ENCODE assay signal across 7 mouse cellular contexts in the genomic region with DNA sequence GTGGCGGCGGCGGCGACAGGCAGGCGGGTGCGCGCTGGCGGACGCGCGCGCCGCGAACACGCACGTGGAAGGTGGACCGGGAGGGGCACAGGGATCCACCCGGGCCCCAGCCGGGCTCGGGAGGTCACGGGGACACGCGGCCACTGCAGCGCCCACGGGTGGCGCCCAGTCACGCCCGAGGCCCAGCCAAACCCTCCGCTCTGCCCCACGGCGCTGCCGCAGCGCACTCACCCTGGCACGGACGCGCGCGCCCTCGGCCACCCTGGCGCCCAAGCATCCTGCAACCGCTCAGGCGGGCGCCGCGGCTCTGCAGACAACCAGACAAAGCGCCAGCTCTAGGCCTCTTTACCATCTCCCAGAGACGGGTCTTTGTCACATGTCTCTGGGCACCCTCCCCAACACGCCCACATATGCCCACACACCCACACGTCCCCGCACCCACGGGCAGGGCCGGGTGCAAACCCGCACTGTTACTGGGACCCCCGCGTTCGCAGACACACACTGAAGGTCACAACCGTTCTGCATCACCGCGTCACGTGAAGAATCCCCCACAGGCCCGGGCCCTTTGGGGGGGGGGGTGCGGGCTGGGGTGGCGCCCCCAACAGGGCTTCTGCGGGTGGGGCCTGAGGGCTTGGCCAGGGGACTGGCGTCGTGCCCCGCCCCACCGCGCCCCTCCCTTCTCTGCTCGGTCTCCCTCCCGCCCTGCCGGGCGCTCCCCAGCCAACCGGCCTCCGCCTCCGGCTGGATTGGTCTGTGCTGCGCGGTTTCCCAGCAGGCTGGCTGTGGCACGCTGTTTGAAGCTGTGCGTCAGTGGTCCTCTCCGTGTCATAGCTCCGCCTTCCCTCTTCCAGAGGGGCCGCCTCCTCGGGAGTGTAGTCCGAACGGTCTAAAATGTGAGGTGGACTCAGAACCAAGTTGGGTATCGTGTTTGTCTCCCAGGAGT. TPM values are rescaled to one million over a fixed set of nuclear protein-coding genes. Genes with fewer than 3 reads are reported as not detected.
DNase-seq lines count a peak whose midpoint lies in the region; ATAC-seq and TF ChIP-seq lines count a peak whose summit lies in the region.

Lrfn4 (minus strand) TSS at position 517 of the 943 bp plus-strand sequence.

- H3K4me2 ChIP-seq in embryonic facial prominence, embryonic 11.5 days (ENCODE audit: low read depth, low read length), result peak within 1 kb of the TSS; percentile 84
- peak within 1 kb of the TSS; percentile 98 for H3K4me2 ChIP-seq in intestine, postnatal 0 days (replicated peaks; ENCODE audit: low read depth)

- H3K4me1 ChIP-seq in embryonic facial prominence, embryonic 11.5 days (ENCODE audit: control insufficient read depth, insufficient read depth, low read length), result peaks cover 5% of the 10 kb centered on the region; the same call in 1 of the 2 replicates
- no peaks in the 10 kb centered on the region; the same call in 1 of the 2 replicates for H3K4me1 ChIP-seq in intestine, postnatal 0 days (replicated peaks; ENCODE audit: control insufficient read depth, insufficient read depth, low read length)
- peaks cover 56% of the 10 kb centered on the region for H3K4me1 ChIP-seq in midbrain, embryonic 10.5 days
- peaks cover 2% of the 10 kb centered on the region for H3K4me1 ChIP-seq in spleen, adult 2 months (ENCODE audit: control insufficient read depth, insufficient read depth, insufficient read length)

- H3K9me3 ChIP-seq in embryonic facial prominence, embryonic 11.5 days (replicated peaks; ENCODE audit: control insufficient read depth, low read length), result no peaks in the 10 kb centered on the region
- H3K9me3 ChIP-seq in intestine, postnatal 0 days (ENCODE audit: control insufficient read depth), result no peaks in the 10 kb centered on the region
- H3K9me3 ChIP-seq in midbrain, embryonic 10.5 days (replicated peaks), result no peaks in the 10 kb centered on the region

- intact Hi-C loops in left cerebral cortex, postnatal 36 days (cut with DNase I), result loop anchor here (1.0 kb wide), 1 partner anchor 105 kb away; the partner anchor contains the start of gene Pcx

- peak; percentile 33; the same call in 1 of the 2 replicates for TF ChIP-seq CTCF in intestine, postnatal 0 days (IDR thresholded peaks at IDR 0.05; ENCODE audit: low read depth)
- TF ChIP-seq CTCF in spleen, adult 2 months (IDR thresholded peaks at IDR 0.05; ENCODE audit: extremely low read depth, insufficient read depth, insufficient read length, insufficient replicate concordance), result no peak

- peak; percentile 94 for ATAC-seq in embryonic facial prominence, embryonic 11.5 days (replicated peaks; ENCODE audit: insufficient number of reproducible peaks, low FRiP score, low TSS enrichment, low read depth)
- ATAC-seq in granulocyte monocyte progenitor cell, adult 5-6 weeks (replicated peaks; ENCODE audit: poor library complexity, severe bottlenecking), result peak; percentile 83
- peak; percentile 80 for ATAC-seq in intestine, postnatal 0 days

- H3K9ac ChIP-seq in embryonic facial prominence, embryonic 11.5 days (replicated peaks; ENCODE audit: low read length), result peak within 1 kb of the TSS; percentile 97
- peak within 1 kb of the TSS; percentile 69 for H3K9ac ChIP-seq in intestine, postnatal 0 days (ENCODE audit: low read depth, low read length)

- peak; percentile 93 for DNase-seq in adrenal gland, postnatal 14 days
- peak; percentile 95 for DNase-seq in embryonic facial prominence, embryonic 11.5 days (ENCODE audit: low spot score)
- peak; percentile 89 to 93 for DNase-seq in left cerebral cortex, postnatal 36 days (ENCODE audit: low spot score in 2 of 2)
- DNase-seq in midbrain, embryonic 10.5 days (ENCODE audit: low spot score), result peak; percentile 94
- DNase-seq in spleen, adult 2 months (ENCODE audit: low read depth in 1 of 2, low spot score in 2 of 2), result no peak

- H3K27me3 ChIP-seq in embryonic facial prominence, embryonic 11.5 days (ENCODE audit: control insufficient read depth, insufficient read depth, low read length), result no peaks in the 10 kb centered on the region
- H3K27me3 ChIP-seq in intestine, postnatal 0 days (replicated peaks; ENCODE audit: control insufficient read depth, insufficient read depth, low read length), result no peaks in the 10 kb centered on the region
- H3K27me3 ChIP-seq in midbrain, embryonic 10.5 days (ENCODE audit: low read depth, poor library complexity, severe bottlenecking), result peaks cover 18% of the 10 kb centered on the region
- no peaks in the 10 kb centered on the region for H3K27me3 ChIP-seq in spleen, adult 2 months (ENCODE audit: control insufficient read depth, insufficient read depth, low read length)

- peak within 1 kb of the TSS; percentile 85 for H3K27ac ChIP-seq in embryonic facial prominence, embryonic 11.5 days (replicated peaks; ENCODE audit: low read depth, low read length)
- peak within 1 kb of the TSS; percentile 75 for H3K27ac ChIP-seq in intestine, postnatal 0 days (ENCODE audit: low read depth, low read length)
- H3K27ac ChIP-seq in midbrain, embryonic 10.5 days (replicated peaks), result peak within 1 kb of the TSS; percentile 98
- H3K27ac ChIP-seq in spleen, adult 2 months (ENCODE audit: insufficient read depth, low read length), result no peak within 1 kb of the TSS

- peak within 1 kb of the TSS; percentile 91 for H3K4me3 ChIP-seq in embryonic facial prominence, embryonic 11.5 days (ENCODE audit: low read depth, low read length)
- peak within 1 kb of the TSS; percentile 79 for H3K4me3 ChIP-seq in intestine, postnatal 0 days (ENCODE audit: low read depth, low read length)
- H3K4me3 ChIP-seq in midbrain, embryonic 10.5 days, result peak within 1 kb of the TSS; percentile 95
- H3K4me3 ChIP-seq in spleen, adult 2 months (ENCODE audit: extremely low read depth, insufficient read depth, insufficient read length), result peak within 1 kb of the TSS; percentile 55

- H3K36me3 ChIP-seq in embryonic facial prominence, embryonic 11.5 days (replicated peaks; ENCODE audit: control insufficient read depth, insufficient read depth, low read depth, low read length), result peaks cover 2% of the 10 kb centered on the region
- peaks cover 25% of the 10 kb centered on the region; the same call in 1 of the 2 replicates for H3K36me3 ChIP-seq in intestine, postnatal 0 days (ENCODE audit: control insufficient read depth, insufficient read depth)
- H3K36me3 ChIP-seq in midbrain, embryonic 10.5 days, result peaks cover 38% of the 10 kb centered on the region
- H3K36me3 ChIP-seq in spleen, adult 2 months (ENCODE audit: control insufficient read depth, insufficient read depth, low read length), result no peaks in the 10 kb centered on the region

- WGBS in embryonic facial prominence, embryonic 11.5 days, result under 1% methylated on average over 60 of the region's 87 CpGs
- WGBS in intestine, postnatal 0 days, result under 1% methylated on average over 58 of the region's 87 CpGs
- under 1% methylated on average over 86 of the region's 87 CpGs for WGBS in midbrain, embryonic 10.5 days
- WGBS in spleen, adult 2 months, result under 1% methylated on average over 72 of the region's 87 CpGs

- TF ChIP-seq POLR2A in spleen, adult 2 months (IDR thresholded peaks at IDR 0.05; ENCODE audit: low read depth, low read length), result no peak

RNA-seq across cellular contexts. Expression of gene Lrfn4, which starts in this region (rescaled TPM):
- 6.1 and 7.6 TPM in 2 replicates for total RNA-seq in adrenal gland, postnatal 14 days (2021)
- polyA plus RNA-seq in embryonic facial prominence, embryonic 11.5 days (2014; fragmentation: Nextera tagmentation; extraction: Ambion mirVana), result 8.6 and 9.5 TPM in 2 replicates
- total RNA-seq in granulocyte monocyte progenitor cell, adult 5-6 weeks (2014; fragmentation: Nextera tagmentation), result 2.6 and 3.5 TPM in 2 replicates
- 1.8 and 3.7 TPM in 2 replicates for total RNA-seq in granulocyte monocyte progenitor cell, adult 5-6 weeks (2017)
- 4.6 and 4.8 TPM in 2 replicates for polyA plus RNA-seq in intestine, postnatal 0 days (2015; fragmentation: Nextera tagmentation; extraction: Ambion mirVana)
- 10 to 100 TPM; 43.2 to 48.6 TPM for total RNA-seq in left cerebral cortex, postnatal 36 days (2021)
- 5.6 and 6.5 TPM in 2 replicates for polyA plus RNA-seq in midbrain, embryonic 10.5 days (2016; fragmentation: Nextera tagmentation; extraction: Ambion mirVana)
- 3.0 and 4.0 TPM in 2 replicates for polyA plus RNA-seq in spleen, adult 2 months (2012; rRNA removed)

Comparison
In these comparisons a context has a peak if more than half of its experiments do, and no peak if none do; other contexts are left out.
1. DNase-seq: peak in adrenal gland, postnatal 14 days (single experiment), embryonic facial prominence, embryonic 11.5 days (single experiment), left cerebral cortex, postnatal 36 days (2 of 2) and midbrain, embryonic 10.5 days (single experiment); none in spleen, adult 2 months (0 of 2).
2. Peak in every context shown above with its lines, with median percentiles within 50 percentile points of each other: ATAC-seq and H3K4me3 ChIP-seq.